Mouse (Mus musculus) MEL (cell line): ENCODE measurements around the gene Lap3.

ENCODE experiments used
- CTCF ChIP-seq, 3 experiments: IDR thresholded peaks in 2 of 3; conservative IDR thresholded peaks in 1 of 3; 2 replicates each; pipeline ENCODE4 v1.5.1; 2011 to 2012; ENCODE audit warnings: low read length in 3 of 3, low read depth in 2 of 3, mild to moderate bottlenecking in 2 of 3, improper control_type of control experiment in 1 of 3, inconsistent platforms in 1 of 3, mixed read lengths in 1 of 3, moderate library complexity in 1 of 3; ENCODE audit not compliant: control insufficient read depth in 1 of 3, insufficient read depth in 1 of 3, poor library complexity in 1 of 3, severe bottlenecking in 1 of 3
- E2F4 ChIP-seq: IDR thresholded peaks from 2 replicates; pipeline ENCODE4 v1.6.1; 2011; ENCODE audit warnings: low read depth, low read length, improper control_type of control experiment, borderline replicate concordance
- EP300 ChIP-seq, 2 experiments: IDR thresholded peaks; 2 replicates each; pipeline ENCODE4 v1.6.1; 2011; ENCODE audit warnings: improper control_type of control experiment in 2 of 2, low read length in 2 of 2, low read depth in 1 of 2, mild to moderate bottlenecking in 1 of 2
- UBTF ChIP-seq: IDR thresholded peaks from 2 replicates; pipeline ENCODE4 v1.6.1; 2012; ENCODE audit warnings: low read depth, mild to moderate bottlenecking, inconsistent platforms, low read length, improper control_type of control experiment, moderate library complexity, borderline replicate concordance; ENCODE audit not compliant: insufficient read depth

- TF ChIP-seq E2F4: no peak
- no peak for TF ChIP-seq UBTF
- TF ChIP-seq EP300 (IDR thresholded peaks at IDR 0.05; ENCODE audit: low read depth in 1 of 2, low read length in 2 of 2): no peak
- TF ChIP-seq CTCF (IDR thresholded peaks at IDR 0.05 in 2 of 3, conservative IDR thresholded peaks at IDR 0.05 in 1 of 3; ENCODE audit: control insufficient read depth in 1 of 3, insufficient read depth in 1 of 3, low read depth in 2 of 3, low read length in 3 of 3, poor library complexity in 1 of 3, severe bottlenecking in 1 of 3): no peak
These were observed 44.5 kb upstream of the Lap3 start for GRCm38 (mm10) chr5:45448676-45449075.
